In the genomic region with DNA sequence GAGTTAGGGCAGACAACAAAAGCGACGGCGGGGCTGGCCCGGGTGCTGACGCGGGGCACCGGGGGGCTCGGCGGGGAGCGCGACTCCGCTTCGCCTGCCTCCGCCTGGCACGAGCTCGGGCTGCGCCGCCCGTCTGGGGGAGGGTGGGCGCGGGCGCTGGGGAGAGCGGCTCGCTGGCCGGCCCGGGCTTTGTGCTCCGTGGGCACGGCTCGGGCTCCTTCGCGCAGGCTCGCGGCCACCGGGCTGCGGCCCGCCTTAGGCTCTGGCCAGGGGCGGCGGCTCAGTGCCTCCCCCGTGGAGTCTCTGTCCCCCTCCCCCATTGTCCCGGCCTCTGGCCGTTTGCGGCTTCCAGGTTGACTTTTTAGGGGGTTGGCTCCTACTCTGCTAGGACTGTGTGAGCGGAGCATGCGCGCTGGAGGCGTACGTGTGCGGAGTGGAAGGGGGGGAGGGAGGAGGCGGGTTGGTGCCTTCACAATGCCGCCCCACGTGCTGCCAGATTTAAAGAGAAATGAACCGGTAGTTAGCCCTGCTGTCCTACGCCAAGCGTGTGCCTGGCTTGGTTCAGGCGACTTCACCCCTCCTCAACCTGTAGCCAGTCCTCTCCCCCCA, we compare ENCODE assay signal across 8 mouse cellular contexts. TPM values are rescaled to one million over a fixed set of nuclear protein-coding genes. Genes with fewer than 3 reads are reported as not detected.
DNase-seq lines count a peak whose midpoint lies in the region; ATAC-seq and TF ChIP-seq lines count a peak whose summit lies in the region.

No protein-coding gene starts in this region.

- ATAC-seq in embryonic facial prominence, embryonic 14.5 days (ENCODE audit: low read depth), result peak; percentile 91
- ATAC-seq in limb, embryonic 13.5 days (ENCODE audit: low FRiP score, low read depth), result peak; percentile 91
- ATAC-seq in midbrain, embryonic 16.5 days, result peak; percentile 92

- peak; percentile 97 for DNase-seq in 3T3-L1 (ENCODE audit: low read depth, low spot score)
- peak; percentile 70 to 87 for DNase-seq in adrenal gland, postnatal 4 days (ENCODE audit: low spot score in 2 of 2)
- peak; percentile 98 for DNase-seq in embryonic facial prominence, embryonic 14.5 days (ENCODE audit: low spot score)
- peak; percentile 89 to 95 for DNase-seq in heart, adult 2 months
- DNase-seq in kidney, adult 8-10 months, result peak; percentile 93 to 95
- peak; percentile 71 to 91 for DNase-seq in spleen, postnatal 10 days (ENCODE audit: low spot score in 2 of 2)

- 0 out of 2 replicates have a peak, but pooled peaks cover 5% of the 10 kb centered on the region for H3K4me1 ChIP-seq in embryonic facial prominence, embryonic 14.5 days (ENCODE audit: control insufficient read depth, insufficient read depth, low read length)
- H3K4me1 ChIP-seq in heart, adult 2 months (ENCODE audit: control insufficient read depth, insufficient read depth, low read length), result peaks cover 3% of the 10 kb centered on the region
- peaks cover 7% of the 10 kb centered on the region for H3K4me1 ChIP-seq in limb, embryonic 13.5 days
- peaks cover 18% of the 10 kb centered on the region for H3K4me1 ChIP-seq in midbrain, embryonic 16.5 days (ENCODE audit: control insufficient read depth, insufficient read depth, low read length)

- TF ChIP-seq POLR2A in heart, adult 2 months (IDR thresholded peaks at IDR 0.05; ENCODE audit: insufficient read depth, low read depth, low read length), result peak; percentile 78

- no peaks in the 10 kb centered on the region for H3K9me3 ChIP-seq in embryonic facial prominence, embryonic 14.5 days (ENCODE audit: control insufficient read depth, low read length)
- H3K9me3 ChIP-seq in limb, embryonic 13.5 days, result no peaks in the 10 kb centered on the region
- no peaks in the 10 kb centered on the region for H3K9me3 ChIP-seq in midbrain, embryonic 16.5 days (replicated peaks; ENCODE audit: control insufficient read depth, low read length, poor library complexity, severe bottlenecking)

- TF ChIP-seq EP300 in heart, adult 2 months (IDR thresholded peaks at IDR 0.05; ENCODE audit: insufficient read depth, low read depth, low read length), result peak; percentile 87

- WGBS in embryonic facial prominence, embryonic 14.5 days, result 3% methylated on average over 19 of the region's 55 CpGs
- WGBS in heart, adult 2 months, result under 1% methylated on average over 47 of the region's 55 CpGs
- under 1% methylated on average over 44 of the region's 55 CpGs for WGBS in limb, embryonic 13.5 days
- WGBS in midbrain, embryonic 16.5 days, result under 1% methylated on average over 39 of the region's 55 CpGs

- peaks cover 3% of the 10 kb centered on the region; the same call in 1 of the 2 replicates for H3K79me2 ChIP-seq in heart, adult 2 months (replicated peaks; ENCODE audit: control insufficient read depth, insufficient read depth, low read length)

- peak overlapping the region; percentile 98 for H3K9ac ChIP-seq in embryonic facial prominence, embryonic 14.5 days (ENCODE audit: low read depth, low read length)
- peak overlapping the region; percentile 97 for H3K9ac ChIP-seq in heart, adult 2 months (ENCODE audit: low read depth, low read length)
- H3K9ac ChIP-seq in limb, embryonic 13.5 days, result peak overlapping the region; percentile 97
- H3K9ac ChIP-seq in midbrain, embryonic 16.5 days (ENCODE audit: low read depth, low read length), result peak overlapping the region; percentile 94

- peak overlapping the region; percentile 99 for H3K27ac ChIP-seq in embryonic facial prominence, embryonic 14.5 days (replicated peaks; ENCODE audit: low read depth, low read length)
- peak overlapping the region; percentile 98 for H3K27ac ChIP-seq in heart, adult 2 months
- peak overlapping the region; percentile 99 for H3K27ac ChIP-seq in limb, embryonic 13.5 days
- peak overlapping the region; percentile 95 for H3K27ac ChIP-seq in midbrain, embryonic 16.5 days (ENCODE audit: low read length)

- H3K4me3 ChIP-seq in embryonic facial prominence, embryonic 14.5 days (ENCODE audit: low read depth, low read length), result peak overlapping the region; percentile 98
- H3K4me3 ChIP-seq in heart, adult 2 months, result peak overlapping the region; percentile 89
- H3K4me3 ChIP-seq in limb, embryonic 13.5 days, result peak overlapping the region; percentile 95
- peak overlapping the region; percentile 83 for H3K4me3 ChIP-seq in midbrain, embryonic 16.5 days (ENCODE audit: low read depth, low read length)

- H3K4me2 ChIP-seq in embryonic facial prominence, embryonic 14.5 days (ENCODE audit: low read depth, low read length), result peak overlapping the region; percentile 83
- peak overlapping the region; percentile 66 for H3K4me2 ChIP-seq in limb, embryonic 13.5 days (replicated peaks)
- peak overlapping the region; percentile 70 for H3K4me2 ChIP-seq in midbrain, embryonic 16.5 days (ENCODE audit: low read length)

- TF ChIP-seq CTCF in heart, adult 2 months (IDR thresholded peaks at IDR 0.05), result no peak

- no peaks in the 10 kb centered on the region for H3K36me3 ChIP-seq in embryonic facial prominence, embryonic 14.5 days (ENCODE audit: control insufficient read depth, insufficient read depth, low read length)
- H3K36me3 ChIP-seq in heart, adult 2 months (ENCODE audit: control insufficient read depth, insufficient read depth, low read length), result peaks cover 4% of the 10 kb centered on the region
- no peaks in the 10 kb centered on the region for H3K36me3 ChIP-seq in limb, embryonic 13.5 days
- no peaks in the 10 kb centered on the region for H3K36me3 ChIP-seq in midbrain, embryonic 16.5 days (ENCODE audit: control insufficient read depth, insufficient read depth, low read length)

- H3K27me3 ChIP-seq in embryonic facial prominence, embryonic 14.5 days (replicated peaks; ENCODE audit: control insufficient read depth, insufficient read depth, low read length), result no peaks in the 10 kb centered on the region
- no peaks in the 10 kb centered on the region for H3K27me3 ChIP-seq in heart, adult 2 months (ENCODE audit: control insufficient read depth, insufficient read depth, low read length)
- no peaks in the 10 kb centered on the region for H3K27me3 ChIP-seq in limb, embryonic 13.5 days
- H3K27me3 ChIP-seq in midbrain, embryonic 16.5 days (ENCODE audit: control insufficient read depth, insufficient read depth, low read depth, low read length), result no peaks in the 10 kb centered on the region

- intact Hi-C loops in heart, adult 2 months (cut with DNase I), result loop anchor here (5.0 to 10.0 kb wide), 2 partner anchors 44 to 187 kb away; a partner anchor contains a TSS

RNA-seq across cellular contexts. Expression of a gene that starts 1.1 kb away (rescaled TPM):
- total RNA-seq in adrenal gland, postnatal 4 days (2021), result 10 to 100 TPM; 47.0 to 48.1 TPM
- polyA plus RNA-seq in embryonic facial prominence, embryonic 14.5 days (2014; fragmentation: Nextera tagmentation; extraction: Ambion mirVana), result 58.5 and 66.8 TPM in 2 replicates
- total RNA-seq in heart, adult 2 months (2021), result 10 to 100 TPM; 53.8 to 65.0 TPM
- 14.0 and 24.5 TPM in 2 replicates for polyA plus RNA-seq in heart, adult 2 months (2012; rRNA removed)
- polyA plus RNA-seq in limb, embryonic 13.5 days (2015; fragmentation: Nextera tagmentation; extraction: Ambion mirVana), result 80.2 and 84.5 TPM in 2 replicates
- polyA plus RNA-seq in midbrain, embryonic 16.5 days (2015; fragmentation: Nextera tagmentation; extraction: Ambion mirVana), result 78.6 and 91.2 TPM in 2 replicates

RNA-seq across cellular contexts. Expression of a gene that starts 57.9 kb away (rescaled TPM):
- under 1 TPM; 0.45 to 0.50 TPM for total RNA-seq in adrenal gland, postnatal 4 days (2021)
- polyA plus RNA-seq in embryonic facial prominence, embryonic 14.5 days (2014; fragmentation: Nextera tagmentation; extraction: Ambion mirVana), result 0.18 and 0.54 TPM in 2 replicates
- total RNA-seq in heart, adult 2 months (2021), result not detected
- polyA plus RNA-seq in heart, adult 2 months (2012; rRNA removed), result 0.20 and 0.31 TPM in 2 replicates
- polyA plus RNA-seq in limb, embryonic 13.5 days (2015; fragmentation: Nextera tagmentation; extraction: Ambion mirVana), result 0.14 and 0.20 TPM in 2 replicates
- polyA plus RNA-seq in midbrain, embryonic 16.5 days (2015; fragmentation: Nextera tagmentation; extraction: Ambion mirVana), result 0.17 TPM in 1 of 2 replicates, not detected in the other

Comparison
In these comparisons a context has a peak if more than half of its experiments do, and no peak if none do; other contexts are left out.
1. Peak in every context shown above with its lines: DNase-seq, ATAC-seq, H3K4me3 ChIP-seq and H3K27ac ChIP-seq.